Mouse (Mus musculus) ovary, postnatal 10 days (tissue): ENCODE data around the gene Zbtb45.

ENCODE experiments used
- DNase-seq: peaks from one replicate; pipeline ENCODE4 v3.0.0; 2022; ENCODE audit warnings: low spot score

The Zbtb45 gene

GRCm38 (mm10) chr7:13034148-13034977 lies 24.5 kb upstream of the Zbtb45 start, which contains the start of gene Chmp2a:
Gene Chmp2a, minus strand, starts transcription at chr7:13034807.
- DNase-seq = peak; percentile 96

DNA sequence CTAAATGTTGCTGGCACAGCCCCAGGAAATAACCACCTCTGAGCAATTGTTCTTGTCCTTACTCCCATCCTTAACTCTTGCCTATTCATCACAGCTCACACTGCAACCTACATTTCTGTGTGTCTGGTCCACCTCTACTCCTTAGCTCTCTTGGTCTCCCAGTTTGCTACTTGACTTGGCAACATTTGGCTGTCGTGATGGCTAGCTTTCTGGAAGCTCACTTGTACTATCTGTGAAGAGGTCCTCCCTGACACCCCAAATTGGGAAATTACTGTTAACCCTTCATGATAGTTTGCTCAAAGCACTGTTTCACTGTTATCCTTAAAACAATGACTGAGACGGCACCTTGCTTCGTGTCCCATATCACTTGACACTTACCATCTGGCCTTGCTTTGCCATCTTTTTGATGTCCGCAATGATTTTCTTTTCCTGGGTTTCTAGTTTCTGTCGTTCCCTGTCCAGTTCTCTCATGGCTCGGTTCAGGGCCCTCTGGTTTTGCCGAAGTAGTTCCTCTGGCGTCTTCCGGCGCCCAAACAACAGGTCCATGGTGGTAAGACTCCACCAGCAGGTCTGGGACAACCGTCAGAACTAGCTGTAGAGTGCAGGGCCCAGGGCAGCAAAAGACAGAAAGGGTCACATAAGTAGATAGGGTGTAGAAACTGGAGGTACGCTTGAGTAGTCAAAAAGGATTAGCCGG lies 23.8 kb upstream of the Zbtb45 start:
- DNase-seq = no peak

GRCm38 (mm10) chr7:13032541-13032940 lies 22.7 kb upstream of the Zbtb45 start:
- no peak for DNase-seq

DNA sequence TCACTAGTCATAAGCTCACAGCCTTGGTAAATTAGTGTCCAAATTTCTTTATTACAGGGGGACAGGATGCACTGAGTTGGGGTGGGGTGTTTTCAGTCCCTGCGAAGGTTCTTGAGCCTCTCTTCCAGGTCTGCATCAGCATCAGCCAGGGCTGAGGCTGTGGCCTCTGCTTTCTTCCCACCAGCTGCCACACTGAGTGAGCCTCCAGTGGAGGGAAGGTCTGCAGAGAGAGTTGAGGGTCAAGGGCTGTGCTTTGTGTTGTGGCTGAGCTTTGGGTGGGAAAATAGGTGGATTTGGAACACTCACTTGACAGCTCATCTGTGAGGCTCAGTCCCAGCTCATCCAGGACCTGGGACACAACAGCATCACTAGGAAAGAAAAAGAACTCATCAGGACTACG lies 22.1 kb upstream of the Zbtb45 start:
- no peak for DNase-seq

DNA sequence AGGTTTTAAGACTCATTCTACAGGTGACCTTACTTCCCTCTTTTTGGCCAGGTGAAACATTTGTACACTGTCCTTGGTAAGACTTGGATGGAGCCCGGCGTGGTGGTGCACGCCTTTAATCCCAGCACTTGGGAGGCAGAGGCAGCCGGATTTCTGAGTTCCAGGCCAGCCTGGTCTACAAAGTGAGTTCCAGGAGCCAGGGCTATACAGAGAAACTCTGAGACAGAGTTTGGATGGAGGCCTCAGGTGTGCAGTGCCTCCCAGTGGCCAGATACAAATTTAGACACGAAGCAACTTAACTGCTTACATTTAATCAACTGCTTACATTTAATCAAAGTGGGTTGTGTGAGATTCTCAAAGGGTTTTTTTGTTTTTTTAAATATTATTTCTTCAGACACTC lies 21.2 kb upstream of the Zbtb45 start:
- no peak for DNase-seq

- no peak for DNase-seq
Measured at GRCm38 (mm10) chr7:13028986-13029385, 19.2 kb upstream of the Zbtb45 start.

- DNase-seq = no peak
Measured at GRCm38 (mm10) chr7:13025511-13026112, 15.8 kb upstream of the Zbtb45 start.

GRCm38 (mm10) chr7:13024805-13025204 lies 15.0 kb upstream of the Zbtb45 start:
- DNase-seq = peak; percentile 56

DNA sequence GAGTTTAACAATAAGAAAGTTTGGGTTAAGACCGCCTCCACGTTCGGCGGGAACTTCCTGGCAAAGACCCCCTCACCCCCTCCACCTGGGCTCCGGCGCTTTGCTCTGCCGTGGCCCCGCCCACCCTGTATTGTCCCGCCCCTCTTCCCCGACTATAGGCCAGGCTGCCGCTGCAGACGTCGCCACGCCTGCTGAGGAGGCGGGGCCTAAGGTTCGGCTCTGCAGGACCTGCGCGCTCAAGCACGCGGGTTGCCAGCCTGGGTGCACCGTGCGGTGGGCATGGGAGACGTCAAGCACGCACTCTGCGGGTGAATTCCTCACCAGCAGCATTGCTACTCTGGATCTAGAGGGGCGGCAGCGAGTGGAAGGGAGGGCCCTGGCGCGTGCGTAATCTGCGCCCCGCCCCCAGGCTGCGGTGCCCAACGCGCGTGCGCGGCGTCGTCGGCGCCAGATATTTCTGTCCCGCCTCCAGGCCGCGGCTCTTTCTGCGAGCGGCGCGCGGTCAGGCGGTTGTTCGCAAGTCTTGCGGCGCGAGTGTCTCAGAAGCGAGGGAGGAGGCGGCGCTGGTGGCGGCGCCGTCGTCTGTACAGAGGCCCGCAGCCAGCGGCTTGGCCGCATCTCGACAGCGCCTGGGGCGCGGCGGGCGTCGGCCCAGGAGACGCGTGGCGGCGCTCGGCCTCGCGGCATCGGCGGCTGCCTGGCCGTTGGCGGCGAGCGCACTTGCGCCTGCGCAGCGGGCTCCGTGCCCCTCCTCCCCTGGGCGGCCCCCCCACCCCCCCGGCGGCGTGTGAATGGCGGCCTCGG lies 14.3 kb upstream of the Zbtb45 start:
- peak; percentile 94 for DNase-seq

DNA sequence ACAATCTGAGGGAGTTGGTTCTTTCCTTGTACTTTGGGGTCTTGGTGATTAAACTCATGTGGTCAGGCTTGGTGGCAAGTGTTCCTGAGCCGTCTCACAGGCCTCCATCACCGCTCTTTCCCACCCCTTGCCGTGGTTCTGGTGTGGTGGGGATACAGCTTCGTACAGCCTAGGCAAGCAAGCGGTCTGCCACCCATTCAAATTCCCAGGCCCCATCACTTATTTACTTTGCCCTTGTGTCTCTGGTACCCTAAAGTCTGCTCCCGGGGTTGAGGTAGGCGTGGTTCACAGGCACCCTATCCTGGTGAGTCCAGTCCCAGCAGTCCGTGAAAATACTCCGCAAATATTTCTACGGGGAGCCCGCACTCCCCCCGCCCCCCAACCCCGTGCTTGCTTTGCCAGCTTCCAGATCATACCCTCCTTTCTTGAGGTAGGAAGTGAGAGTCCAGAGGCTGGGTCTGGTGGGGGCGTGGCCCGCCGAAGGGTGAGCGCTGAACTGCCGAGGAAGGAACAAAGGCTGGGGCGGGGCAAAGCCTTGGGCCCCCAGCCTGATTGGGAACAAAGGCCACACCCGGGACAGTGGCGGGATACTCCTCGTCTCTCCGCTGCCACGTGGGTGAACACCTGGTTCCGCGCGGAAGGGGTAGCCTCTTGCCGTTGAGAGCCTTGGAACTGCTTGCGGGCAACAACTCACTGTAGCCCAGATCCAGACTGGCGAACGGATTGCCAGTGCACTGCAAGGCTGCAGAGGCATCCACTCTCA lies 13.1 kb upstream of the Zbtb45 start:
- no peak for DNase-seq

DNA sequence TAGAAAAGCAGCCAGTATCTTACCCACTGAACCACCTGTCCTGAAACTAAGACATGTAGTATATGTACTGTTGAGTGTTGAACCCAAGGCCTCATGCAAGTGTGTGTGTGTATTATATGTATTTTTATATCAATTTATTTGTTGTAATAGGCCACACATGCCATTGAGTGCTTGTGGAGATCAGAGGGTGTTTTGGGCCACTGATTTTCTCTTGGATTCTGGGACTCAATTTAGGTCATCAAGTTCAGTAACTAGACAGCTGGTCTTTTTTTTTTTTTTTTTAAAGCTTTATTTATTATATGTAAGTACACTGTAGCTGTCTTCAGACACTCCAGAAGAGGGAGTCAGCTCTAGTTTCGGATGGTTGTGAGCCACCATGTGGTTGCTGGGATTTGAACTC lies 5.4 kb upstream of the Zbtb45 start:
- DNase-seq = no peak

- DNase-seq = no peak
Measured at GRCm38 (mm10) chr7:13014275-13014839, 4.5 kb upstream of the Zbtb45 start.

- no peak for DNase-seq
Measured at GRCm38 (mm10) chr7:13013671-13014070, 3.8 kb upstream of the Zbtb45 start.

DNA sequence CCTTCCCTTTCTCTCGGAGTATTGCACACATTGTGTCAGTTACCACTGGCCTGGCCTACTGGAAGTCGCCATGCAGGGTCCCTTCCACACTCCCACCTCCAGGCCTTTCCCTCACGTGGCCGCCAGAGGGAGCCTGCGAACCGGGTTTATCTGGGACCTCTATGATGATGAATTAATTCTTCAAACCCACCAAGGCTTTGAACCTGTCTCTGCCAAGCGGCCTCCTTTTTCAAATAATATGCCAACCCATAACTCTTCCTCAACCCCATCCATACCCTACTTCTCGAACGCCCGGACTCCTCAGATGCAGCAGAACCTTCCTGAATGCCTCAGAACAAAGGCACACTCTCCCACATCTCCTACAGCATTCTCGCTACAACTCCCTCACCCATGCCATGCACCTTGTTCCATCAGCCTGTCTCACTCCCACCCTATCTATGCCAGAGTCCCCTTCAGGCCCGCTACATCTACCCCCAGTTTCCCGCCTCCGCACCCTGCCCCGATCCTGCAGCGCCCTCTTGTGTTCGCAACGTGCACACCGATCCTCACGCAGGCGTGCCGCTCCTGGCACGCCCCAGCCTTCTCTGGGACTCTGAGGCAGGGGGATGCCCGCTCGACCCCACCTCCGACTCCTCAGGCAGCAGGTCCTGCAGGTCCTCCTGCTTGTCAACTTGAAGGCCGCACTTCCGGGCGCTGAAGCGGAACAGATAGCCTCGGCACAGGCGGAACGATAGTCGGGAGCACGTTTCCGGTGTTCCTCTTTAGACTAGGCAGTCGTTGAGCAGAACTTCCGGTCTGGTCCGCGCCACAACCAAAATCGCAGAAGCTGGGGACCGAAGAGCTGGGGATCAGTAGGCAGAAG lies 460 bp downstream of the Zbtb45 start:
- peak; percentile 94 for DNase-seq

DNA sequence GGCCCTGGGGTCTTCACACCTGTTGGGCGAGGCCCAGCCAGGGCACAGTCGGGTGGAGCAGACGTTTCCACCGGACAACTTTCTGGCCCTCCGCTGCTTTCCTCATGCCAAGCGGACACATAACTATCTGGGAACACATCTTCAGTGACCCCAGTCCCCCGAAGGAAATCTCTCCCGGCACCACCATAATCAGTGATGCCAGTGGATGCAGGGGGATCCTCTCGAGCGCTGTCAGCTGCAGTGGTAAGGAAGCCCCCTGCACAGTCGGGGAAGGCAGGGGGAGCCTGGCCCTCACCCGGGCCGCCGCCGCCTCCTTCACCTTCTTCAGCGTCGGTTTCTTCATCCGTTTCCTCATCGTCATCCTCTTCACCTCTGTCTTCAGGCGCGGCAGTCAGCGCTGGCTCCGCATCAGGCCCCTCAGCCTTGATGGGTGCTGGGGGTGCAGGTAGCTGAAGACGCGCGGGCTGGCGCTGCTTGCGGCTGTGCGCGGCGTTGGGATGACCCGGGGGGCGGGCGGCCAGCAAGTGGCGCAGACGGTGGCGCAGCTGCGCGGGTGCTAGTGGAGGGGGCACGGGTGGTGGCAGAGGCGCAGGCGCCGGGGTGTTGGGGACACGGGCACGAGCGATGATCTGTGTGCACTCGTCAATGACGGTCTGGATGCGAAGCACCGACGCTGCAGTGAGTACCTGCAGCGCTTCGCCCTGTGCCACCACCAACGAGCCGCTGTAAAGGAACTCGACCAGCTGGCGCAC lies 2.3 kb downstream of the Zbtb45 start:
- DNase-seq = no peak

- DNase-seq = no peak
Measured at GRCm38 (mm10) chr7:13006531-13006930, 3.3 kb downstream of the Zbtb45 start.

DNA sequence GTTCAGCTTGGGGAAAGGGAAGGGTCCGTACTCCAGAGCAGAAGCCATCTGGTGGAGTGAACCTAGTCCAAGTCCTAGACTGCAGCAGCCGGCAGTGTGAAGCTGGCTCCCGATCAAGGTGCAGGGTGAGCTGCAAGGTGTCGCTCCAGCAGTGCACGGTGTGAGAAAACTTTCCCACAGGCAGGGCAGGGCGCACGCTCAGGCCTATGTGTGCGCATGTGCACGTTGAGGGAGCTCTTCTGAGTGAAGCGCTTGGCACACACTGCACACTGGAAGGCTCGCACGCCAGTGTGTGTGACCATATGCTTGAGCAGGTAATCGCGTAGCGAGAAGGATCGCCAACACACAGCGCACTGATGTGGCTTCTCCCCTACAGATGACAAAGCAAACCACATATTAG lies 3.8 kb downstream of the Zbtb45 start:
- DNase-seq = no peak

- no peak for DNase-seq
Measured at GRCm38 (mm10) chr7:13003380-13003779, 6.5 kb downstream of the Zbtb45 start.

GRCm38 (mm10) chr7:13001584-13001983 lies 8.2 kb downstream of the Zbtb45 start:
- DNase-seq = no peak
